Mouse (Mus musculus) kidney, postnatal 0 days (tissue): ENCODE data around the gene Pdcd10. TPM values are rescaled to one million over a fixed set of nuclear protein-coding genes. Genes with fewer than 3 reads are reported as not detected.

Source experiments
- ATAC-seq: fragments of 200-750 bp; cut with Nextera tagmentation; replicated peaks from 2 replicates; pipeline ENCODE4 v1.8.0; 2017; ENCODE audit warnings: low read depth, moderate number of reproducible peaks, moderate TSS enrichment, moderate library complexity; ENCODE audit not compliant: low FRiP score
- DNase-seq: peaks from one replicate; pipeline ENCODE4 v3.0.0-alpha.2; 2016; ENCODE audit warnings: low spot score
- H3K27ac ChIP-seq: fragments of 300-500 bp; sonication (generic); 2 replicates; pipeline ENCODE4 v1.5.1; 2014; ENCODE audit warnings: mild to moderate bottlenecking
- H3K27me3 ChIP-seq: fragments of 300-500 bp; sonication (generic); 2 replicates; pipeline ENCODE4 v1.6.1; 2014; ENCODE audit warnings: low read length, mixed read lengths; ENCODE audit not compliant: insufficient read depth
- H3K36me3 ChIP-seq: fragments of 300-500 bp; sonication (generic); 2 replicates; pipeline ENCODE4 v1.6.1; 2014; ENCODE audit warnings: low read length, mixed read lengths; ENCODE audit not compliant: insufficient read depth
- H3K4me1 ChIP-seq: fragments of 300-500 bp; sonication (generic); replicated peaks from 2 replicates; pipeline ENCODE4 v1.6.1; 2014; ENCODE audit warnings: antibody characterized with exemption, low read length, mixed read lengths; ENCODE audit not compliant: insufficient read depth
- H3K4me2 ChIP-seq: fragments of 300-500 bp; sonication (generic); 2 replicates; pipeline ENCODE4 v1.6.1; 2014; ENCODE audit warnings: mild to moderate bottlenecking, low read length, moderate library complexity, mixed read lengths
- H3K4me3 ChIP-seq: fragments of 300-500 bp; sonication (generic); replicated peaks from 2 replicates; pipeline ENCODE4 v1.5.1; 2014; ENCODE audit warnings: low read depth, low read length
- H3K9ac ChIP-seq: fragments of 300-500 bp; sonication (generic); 2 replicates; pipeline ENCODE4 v1.6.1; 2014; ENCODE audit warnings: low read depth, low read length
- H3K9me3 ChIP-seq: fragments of 300-500 bp; sonication (generic); replicated peaks from 2 replicates; pipeline ENCODE4 v1.6.1; 2016; ENCODE audit warnings: low read length, inconsistent platforms, mixed read lengths
- CTCF ChIP-seq: IDR thresholded peaks from 2 replicates; pipeline ENCODE4 v1.5.1; 2016; ENCODE audit warnings: antibody characterized with exemption, low read depth, mild to moderate bottlenecking, moderate library complexity
- WGBS: fragments of 180-500 bp; shearing (Covaris S2); extraction: QIAGEN DNeasy Blood & Tissue Kit; methylation state at CpG from one replicate; pipeline ENCODE4 v1.1.7; 2014; 5-methylcytosine and 5-hydroxymethylcytosine counted together
- polyA plus RNA-seq: library from polyadenylated mRNA; unstranded; fragments of >200 nt; fragmentation: Nextera tagmentation; extraction: Ambion mirVana; gene quantifications from 2 replicates; pipeline ENCODE4 v1.2.1, GENCODE M21; 2015

Gene Pdcd10
- polyA plus RNA-seq, 1 experiment from 2014 or later = 131 TPM

- ATAC-seq (no peak), DNase-seq (no peak)
- H3K9me3 ChIP-seq = no peaks in the 10 kb centered on the region
- H3K4me2 ChIP-seq = no peak overlapping the region
- WGBS = 88% methylated on average over 3 of the region's 3 CpGs
- no peak overlapping the region for H3K4me3 ChIP-seq
- no peaks in the 10 kb centered on the region for H3K4me1 ChIP-seq
- peaks cover 9% of the 10 kb centered on the region; the same call in 1 of the 2 replicates for H3K36me3 ChIP-seq
- no peak overlapping the region for H3K9ac ChIP-seq
- H3K27ac ChIP-seq = no peak overlapping the region
- no peak for TF ChIP-seq CTCF
- H3K27me3 ChIP-seq = no peaks in the 10 kb centered on the region
Observed at GRCm38 (mm10) chr3:75531074-75531473, 25.6 kb downstream of the Pdcd10 start.

DNA sequence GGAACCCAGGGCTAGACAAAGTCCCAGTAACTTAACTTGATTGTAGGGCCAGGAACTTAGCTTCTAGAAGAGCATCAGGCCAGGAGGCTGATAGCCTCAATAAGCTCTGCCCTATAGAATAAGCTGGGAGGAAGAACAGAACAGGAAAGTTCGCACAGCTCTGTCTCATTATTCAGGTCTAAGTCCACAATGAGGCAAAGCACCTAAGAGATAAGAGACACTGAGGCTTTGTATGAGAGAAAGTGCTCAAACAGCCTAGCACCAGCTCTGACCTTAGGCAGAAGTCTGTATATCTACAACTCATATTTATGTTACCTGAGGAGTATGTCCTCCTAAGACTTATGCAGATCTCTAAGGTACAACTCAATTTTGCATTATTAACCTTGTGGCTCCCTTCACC lies 34.1 kb downstream of the Pdcd10 start:
- Histone ChIP-seq H3K9ac (no peak overlapping the region), H3K36me3 (peaks cover 21% of the 10 kb centered on the region; the same call in 1 of the 2 replicates), H3K27me3 (no peaks in the 10 kb centered on the region), H3K4me1 (no peaks in the 10 kb centered on the region), H3K4me3 (no peak overlapping the region), H3K27ac (no peak overlapping the region), H3K9me3 (no peaks in the 10 kb centered on the region), H3K4me2 (no peak overlapping the region)
- no peak for TF ChIP-seq CTCF
- WGBS = 100% methylated on average over 1 of the region's 1 CpGs
- ATAC-seq (no peak), DNase-seq (no peak)

DNA sequence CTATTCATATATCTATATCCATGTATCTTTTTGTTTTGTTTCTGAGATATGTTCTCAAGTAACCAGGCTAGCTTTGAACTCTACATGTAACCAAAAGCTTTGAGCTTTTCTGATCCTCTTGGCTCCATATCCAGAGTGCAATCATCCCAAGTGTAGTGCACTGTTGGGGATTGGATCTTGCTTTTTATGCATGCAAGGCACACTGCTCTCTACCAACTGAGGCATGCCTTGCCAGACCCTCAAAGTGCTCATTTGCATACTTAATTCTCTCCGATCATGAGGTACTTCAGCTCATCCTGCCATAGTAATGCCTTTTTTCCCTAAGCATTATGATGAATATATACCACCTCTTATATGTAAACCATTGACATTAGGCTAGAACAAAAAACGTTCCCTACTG lies 35.3 kb downstream of the Pdcd10 start:
- H3K9me3 ChIP-seq = no peaks in the 10 kb centered on the region
- DNase-seq = no peak
- H3K27me3 ChIP-seq = no peaks in the 10 kb centered on the region
- 92% methylated on average over 2 of the region's 2 CpGs for WGBS
- H3K4me2 ChIP-seq = no peak overlapping the region
- H3K36me3 ChIP-seq = peaks cover 15% of the 10 kb centered on the region; the same call in 1 of the 2 replicates
- TF ChIP-seq CTCF = no peak
- no peak overlapping the region for H3K4me3 ChIP-seq
- no peak overlapping the region for H3K9ac ChIP-seq
- no peak for ATAC-seq
- H3K27ac ChIP-seq = no peak overlapping the region
- H3K4me1 ChIP-seq = no peaks in the 10 kb centered on the region

DNA sequence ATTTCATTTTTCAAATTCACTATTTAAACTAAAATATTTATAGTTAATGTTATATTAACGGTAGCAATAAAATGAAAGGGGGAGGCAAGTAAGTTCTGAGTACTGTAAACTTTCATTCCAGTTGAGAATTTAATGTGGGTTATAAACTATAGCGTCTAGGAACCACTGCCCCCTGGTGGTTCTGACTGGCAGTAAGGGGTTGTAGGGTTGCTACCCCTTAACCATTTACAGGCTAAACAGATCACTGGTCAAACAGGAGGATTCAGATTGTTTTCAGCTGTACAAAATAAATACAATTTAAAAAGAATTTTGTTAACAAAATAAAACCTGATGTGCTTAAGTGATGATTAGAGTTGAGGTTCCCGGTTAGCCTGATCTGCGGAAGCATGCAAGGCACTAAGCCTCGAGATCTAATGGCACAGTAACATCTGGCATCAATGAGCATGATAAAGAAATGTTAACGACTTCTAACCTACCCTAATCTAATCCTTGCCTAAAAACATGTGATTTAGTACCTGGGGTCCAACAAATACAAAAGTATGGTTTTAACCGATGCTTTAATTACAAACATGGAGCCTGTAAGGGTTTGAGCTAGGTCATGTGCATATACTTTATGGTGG lies 38.9 kb downstream of the Pdcd10 start:
- Histone ChIP-seq H3K4me3 (no peak overlapping the region), H3K9ac (no peak overlapping the region), H3K4me1 (no peaks in the 10 kb centered on the region), H3K4me2 (no peak overlapping the region), H3K27ac (no peak overlapping the region), H3K27me3 (no peaks in the 10 kb centered on the region), H3K36me3 (peaks cover 19% of the 10 kb centered on the region; the same call in 1 of the 2 replicates), H3K9me3 (no peaks in the 10 kb centered on the region)
- ATAC-seq (no peak), DNase-seq (peak; percentile 25)
- 75% methylated on average over 7 of the region's 7 CpGs for whole genome bisulfite sequencing
- peak; percentile 66 for TF ChIP-seq CTCF

DNA sequence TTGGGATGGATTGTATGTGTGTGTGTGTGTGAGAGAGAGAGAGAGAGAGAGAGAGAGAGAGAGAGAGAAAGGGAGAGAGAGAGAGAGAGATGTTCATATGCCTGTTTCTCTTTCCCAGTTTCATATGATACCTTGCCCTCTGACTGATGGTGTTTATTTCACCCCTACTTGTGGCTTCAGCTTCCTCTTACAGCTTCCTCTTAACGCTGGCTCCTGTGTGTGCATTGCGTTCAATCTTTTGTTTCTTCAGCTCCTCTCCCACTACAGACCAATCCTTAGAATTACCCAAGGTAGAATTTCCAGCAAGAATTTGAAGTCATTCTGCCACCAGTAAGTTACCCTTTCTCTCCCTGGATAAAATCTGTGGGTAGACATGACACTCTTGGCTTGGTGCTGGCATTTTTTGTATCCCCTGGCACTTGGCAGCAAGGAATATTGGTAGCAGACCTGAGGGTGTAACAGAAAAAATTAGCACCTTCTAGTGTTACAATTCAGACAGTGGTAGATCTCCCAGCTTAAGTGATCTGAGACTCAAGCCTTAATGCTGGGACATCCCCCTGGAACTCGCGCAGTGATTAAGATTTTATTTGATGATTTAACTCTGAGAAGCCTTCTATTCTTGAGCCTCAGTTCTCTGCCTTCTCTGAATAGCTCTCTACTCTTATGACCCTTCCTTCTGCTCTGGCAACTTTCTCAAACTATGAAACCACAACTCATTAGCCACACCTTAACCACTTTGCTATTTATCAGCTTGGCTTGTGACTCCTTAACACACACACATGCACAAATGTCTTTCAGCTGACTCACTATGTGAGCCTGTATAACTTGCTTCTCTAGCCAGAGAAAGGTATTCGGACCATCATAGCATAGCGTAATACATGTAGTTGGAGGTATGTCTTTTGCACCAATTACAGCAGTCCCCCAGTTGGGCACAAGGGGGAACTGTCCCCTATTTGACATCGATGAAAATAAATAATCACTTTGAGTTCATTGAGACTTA lies 57.4 kb downstream of the Pdcd10 start:
- Histone ChIP-seq H3K9me3 (no peaks in the 10 kb centered on the region), H3K27me3 (no peaks in the 10 kb centered on the region), H3K36me3 (no peaks in the 10 kb centered on the region), H3K4me1 (no peaks in the 10 kb centered on the region), H3K4me2 (no peak overlapping the region), H3K4me3 (no peak overlapping the region), H3K27ac (no peak overlapping the region), H3K9ac (no peak overlapping the region)
- peak; percentile 21; the same call in 1 of the 2 replicates for TF ChIP-seq CTCF
- no peak for ATAC-seq
- WGBS = 70% methylated on average over 7 of the region's 7 CpGs
- peak; percentile 8 for DNase-seq

DNA sequence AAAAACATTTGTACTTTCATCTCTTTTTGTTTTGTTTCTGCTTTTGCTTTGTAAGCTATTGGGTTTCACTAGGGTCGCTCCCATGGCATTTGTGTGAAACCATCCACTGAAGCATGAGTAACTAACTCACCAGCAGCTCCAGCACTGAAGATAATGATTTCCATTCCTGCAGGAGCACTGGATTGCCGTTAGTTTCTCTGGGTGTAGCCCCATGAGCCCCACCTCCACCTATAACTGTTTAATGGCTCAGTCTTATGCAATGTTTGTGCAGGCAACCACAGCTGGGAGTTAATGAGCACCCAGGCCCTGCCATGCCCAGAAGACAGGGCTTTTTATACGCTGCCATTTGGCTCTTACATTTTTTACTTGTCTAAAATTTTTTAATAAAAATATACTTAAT lies 63.7 kb downstream of the Pdcd10 start:
- no peaks in the 10 kb centered on the region for H3K27me3 ChIP-seq
- no peak overlapping the region for H3K27ac ChIP-seq
- no peaks in the 10 kb centered on the region for H3K9me3 ChIP-seq
- no peak overlapping the region for H3K4me3 ChIP-seq
- WGBS = 45% methylated on average over 3 of the region's 3 CpGs
- H3K36me3 ChIP-seq = no peaks in the 10 kb centered on the region
- ATAC-seq (no peak), DNase-seq (no peak)
- no peaks in the 10 kb centered on the region for H3K4me1 ChIP-seq
- no peak for TF ChIP-seq CTCF
- H3K9ac ChIP-seq = no peak overlapping the region
- no peak overlapping the region for H3K4me2 ChIP-seq
